Mouse (Mus musculus) heart, adult 2 months (tissue): ENCODE measurements around the gene Atg13. TPM values are rescaled to one million over a fixed set of nuclear protein-coding genes. Genes with fewer than 3 reads are reported as not detected.

Experiments used
- DNase-seq, 2 experiments: peaks; one replicate each; pipeline ENCODE4 v3.0.0; 2021
- H3K27ac ChIP-seq: fragments of 200-600 bp; 2 replicates; pipeline ENCODE4 v1.8.1; 2022
- H3K27me3 ChIP-seq: fragments of 200-500 bp; 2 replicates; pipeline ENCODE4 v1.6.1; 2012; ENCODE audit warnings: mild to moderate bottlenecking, low read length, inconsistent platforms, mixed read lengths; ENCODE audit not compliant: control insufficient read depth, insufficient read depth
- H3K36me3 ChIP-seq: fragments of 200-500 bp; 2 replicates; pipeline ENCODE4 v1.6.1; 2012; ENCODE audit warnings: low read length, inconsistent platforms; ENCODE audit not compliant: control insufficient read depth, insufficient read depth
- H3K4me1 ChIP-seq: fragments of 200-500 bp; 2 replicates; pipeline ENCODE4 v1.6.1; 2011; ENCODE audit warnings: low read length; ENCODE audit not compliant: control insufficient read depth, insufficient read depth
- H3K4me3 ChIP-seq: fragments of 200-600 bp; 2 replicates; pipeline ENCODE4 v1.8.1; 2022
- H3K79me2 ChIP-seq: fragments of 200-500 bp; replicated peaks from 2 replicates; pipeline ENCODE4 v1.6.1; 2012; ENCODE audit warnings: mild to moderate bottlenecking, inconsistent platforms, low read length, moderate library complexity, mixed read lengths; ENCODE audit not compliant: control insufficient read depth, insufficient read depth
- H3K9ac ChIP-seq: fragments of 200-500 bp; 2 replicates; pipeline ENCODE4 v1.6.1; 2012; ENCODE audit warnings: low read depth, mild to moderate bottlenecking, control low read depth, inconsistent platforms, low read length, mixed read lengths
- CTCF ChIP-seq: fragments of 200-600 bp; IDR thresholded peaks from 2 replicates; pipeline ENCODE4 v1.8.1; 2022; ENCODE audit warnings: antibody characterized with exemption, mild to moderate bottlenecking, moderate library complexity
- EP300 ChIP-seq: fragments of 200-500 bp; IDR thresholded peaks from 2 replicates; pipeline ENCODE4 v1.6.1; 2011; ENCODE audit warnings: low read depth, low read length, control low read depth; ENCODE audit not compliant: insufficient read depth
- POLR2A ChIP-seq: fragments of 200-500 bp; IDR thresholded peaks from 2 replicates; pipeline ENCODE4 v1.6.1; 2011; ENCODE audit warnings: mild to moderate bottlenecking, low read depth, low read length, control low read depth; ENCODE audit not compliant: insufficient read depth
- WGBS: fragments of 180-500 bp; shearing (Covaris S2); methylation state at CpG from one replicate; pipeline ENCODE4 v1.1.7; 2018; 5-methylcytosine and 5-hydroxymethylcytosine counted together
- intact Hi-C: fragments of 180-260 bp; cut with DNase I; formaldehyde crosslinking; loops from one replicate; pipeline ENCODE4 v1.15.1; 2025
- polyA plus RNA-seq: library from polyadenylated mRNA; depleted of rRNA; stranded (reverse); fragments of >200 nt; gene quantifications from 2 replicates; pipeline ENCODE4 v1.2.3, GENCODE M21; 2012
- total RNA-seq, 2 experiments: library from RNA; stranded (reverse); gene quantifications; 2 replicates each; pipeline ENCODE4 v1.2.3; 2021

Atg13 gene
- total and polyA plus RNA-seq, 3 experiments, result 43.1 to 66.4 (median 54.1) TPM

DNA sequence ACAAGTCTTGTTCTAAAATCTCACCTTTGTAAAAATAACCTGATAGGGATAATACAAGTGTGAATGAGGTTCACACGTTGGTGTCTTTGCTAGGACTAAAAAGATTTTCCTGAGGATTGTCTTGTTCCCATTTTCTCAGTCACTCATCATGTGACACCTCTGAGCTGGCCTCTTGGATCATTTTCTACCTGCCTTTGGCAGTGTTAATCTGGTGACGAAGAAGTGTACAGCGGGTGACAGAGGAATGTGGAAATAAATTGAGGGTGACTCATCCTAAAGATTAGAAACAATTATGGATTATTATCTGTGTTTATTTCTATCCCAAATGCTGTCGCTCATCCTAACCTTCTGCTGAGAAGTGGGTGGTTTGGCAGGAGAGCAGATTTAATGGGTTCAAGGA lies 13.0 kb upstream of the Atg13 start:
- H3K79me2 ChIP-seq, result no peaks in the 10 kb centered on the region
- DNase-seq, result no peak
- intact Hi-C loops, result no loop called here
- no peak overlapping the region for H3K9ac ChIP-seq
- TF ChIP-seq POLR2A (no peak), EP300 (no peak), CTCF (no peak)
- no peaks in the 10 kb centered on the region for H3K27me3 ChIP-seq
- no peak overlapping the region for H3K4me3 ChIP-seq
- no peaks in the 10 kb centered on the region for H3K36me3 ChIP-seq
- 47% methylated on average over 4 of the region's 4 CpGs for WGBS
- H3K27ac ChIP-seq, result no peak overlapping the region
- H3K4me1 ChIP-seq, result no peaks in the 10 kb centered on the region

- Histone ChIP-seq H3K27me3 (no peaks in the 10 kb centered on the region), H3K79me2 (no peaks in the 10 kb centered on the region), H3K27ac (no peak overlapping the region), H3K9ac (no peak overlapping the region), H3K4me3 (no peak overlapping the region), H3K4me1 (no peaks in the 10 kb centered on the region), H3K36me3 (no peaks in the 10 kb centered on the region)
- 71% methylated on average over 6 of the region's 6 CpGs for WGBS
- intact Hi-C loops, result no loop called here
- TF ChIP-seq CTCF (no peak), EP300 (no peak), POLR2A (no peak)
- no peak for DNase-seq
Measured at GRCm38 (mm10) chr2:91718276-91718675, 7.9 kb upstream of the Atg13 start.

- H3K36me3 ChIP-seq, result no peaks in the 10 kb centered on the region
- H3K4me1 ChIP-seq, result no peaks in the 10 kb centered on the region
- peaks cover 2% of the 10 kb centered on the region for H3K79me2 ChIP-seq
- H3K9ac ChIP-seq, result no peak overlapping the region
- H3K27me3 ChIP-seq, result no peaks in the 10 kb centered on the region
- no peak overlapping the region for H3K27ac ChIP-seq
- intact Hi-C loops, result no loop called here
- no peak for DNase-seq
- H3K4me3 ChIP-seq, result no peak overlapping the region
- WGBS, result 97% methylated on average over 1 of the region's 1 CpGs
- TF ChIP-seq POLR2A (no peak), EP300 (no peak), CTCF (no peak)
Measured at GRCm38 (mm10) chr2:91714921-91715320, 4.5 kb upstream of the Atg13 start.

DNA sequence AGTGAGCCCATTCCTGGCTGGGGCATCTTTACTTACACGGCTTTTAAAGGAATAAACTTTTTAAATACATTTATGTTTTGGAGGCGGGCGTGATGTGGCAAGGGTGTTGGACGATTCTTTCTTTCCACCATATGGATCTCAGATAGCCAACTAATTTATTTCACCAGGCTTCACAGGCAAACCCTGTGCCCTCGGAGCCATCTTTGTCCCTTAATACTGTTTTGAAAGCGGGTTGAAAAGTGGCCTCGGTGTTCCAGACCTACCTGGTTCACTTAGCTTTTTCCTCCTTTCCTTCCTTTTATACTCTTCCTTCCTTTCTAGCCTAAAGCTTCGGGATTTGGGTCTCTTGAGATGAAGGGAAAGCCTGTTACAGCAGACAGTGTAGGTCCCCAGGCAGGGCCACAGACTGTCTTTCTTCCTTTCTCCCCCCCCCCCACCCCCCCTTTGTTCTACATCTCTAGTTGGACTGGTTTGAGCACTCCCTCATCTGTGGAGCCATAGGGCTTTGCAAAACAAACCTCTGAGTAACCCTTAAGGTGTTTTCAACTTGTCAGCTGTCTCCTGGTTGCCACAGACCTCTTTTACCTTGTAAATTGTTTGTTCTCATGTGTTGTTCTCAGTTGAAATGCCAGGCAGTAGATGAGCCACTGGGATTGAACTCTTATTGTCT lies 1.0 kb upstream of the Atg13 start:
- DNase-seq, result no peak
- Histone ChIP-seq H3K79me2 (peaks cover 4% of the 10 kb centered on the region), H3K4me1 (peaks cover 4% of the 10 kb centered on the region), H3K36me3 (peaks cover 5% of the 10 kb centered on the region), H3K27ac (peak overlapping the region; percentile 98), H3K27me3 (no peaks in the 10 kb centered on the region), H3K4me3 (peak overlapping the region; percentile 91), H3K9ac (peak overlapping the region; percentile 76)
- intact Hi-C loops, result no loop called here
- TF ChIP-seq POLR2A (no peak), CTCF (no peak), EP300 (no peak)
- WGBS, result 3% methylated on average over 8 of the region's 8 CpGs

DNA sequence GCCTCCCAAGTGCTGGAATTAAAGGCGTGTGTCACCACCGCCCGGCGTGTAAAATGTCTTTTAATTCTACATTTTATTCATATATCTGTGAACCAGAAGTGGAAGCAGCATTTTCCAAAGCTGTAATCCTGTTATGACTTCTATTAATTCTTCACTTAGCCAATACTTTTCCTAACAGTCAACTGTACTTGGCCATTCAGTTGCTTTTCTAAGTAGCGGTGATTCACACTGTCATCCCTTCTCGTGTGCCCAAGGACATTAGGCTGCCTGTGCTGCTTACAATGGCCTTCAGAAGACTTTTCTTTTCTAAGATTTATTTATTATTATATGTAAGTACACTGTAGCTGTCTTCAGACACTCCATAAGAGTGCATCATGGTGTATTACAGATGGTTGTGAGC lies 2.0 kb downstream of the Atg13 start:
- 92% methylated on average over 6 of the region's 6 CpGs for WGBS
- Histone ChIP-seq H3K4me1 (peaks cover 4% of the 10 kb centered on the region), H3K27ac (no peak overlapping the region), H3K27me3 (no peaks in the 10 kb centered on the region), H3K9ac (no peak overlapping the region), H3K4me3 (no peak overlapping the region), H3K36me3 (peaks cover 5% of the 10 kb centered on the region), H3K79me2 (peaks cover 4% of the 10 kb centered on the region)
- no peak for TF ChIP-seq POLR2A
- TF ChIP-seq EP300, result no peak
- no peak for TF ChIP-seq CTCF
- DNase-seq, result no peak
- intact Hi-C loops, result no loop called here

- Histone ChIP-seq H3K36me3 (peaks cover 5% of the 10 kb centered on the region), H3K79me2 (peaks cover 4% of the 10 kb centered on the region), H3K27me3 (no peaks in the 10 kb centered on the region), H3K4me1 (peaks cover 4% of the 10 kb centered on the region), H3K9ac (no peak overlapping the region), H3K4me3 (no peak overlapping the region), H3K27ac (no peak overlapping the region)
- no peak for DNase-seq
- no peak for TF ChIP-seq EP300
- TF ChIP-seq CTCF, result no peak
- no peak for TF ChIP-seq POLR2A
- intact Hi-C loops, result no loop called here
Measured at GRCm38 (mm10) chr2:91706456-91706855, 3.9 kb downstream of the Atg13 start.
